Mouse (Mus musculus) neural tube, embryonic 14.5 days (tissue): ENCODE data around the gene Ada. TPM values are rescaled to one million over a fixed set of nuclear protein-coding genes. Genes with fewer than 3 reads are reported as not detected.
"Not testable (repeated sequence)": the region's sequence is repeated elsewhere in the genome, so short reads cannot be mapped to it uniquely, and the experiment has no call there.

Experiments
- ATAC-seq: fragments of 200-750 bp; cut with Nextera tagmentation; 2 replicates; pipeline ENCODE4 v1.8.0; 2017; ENCODE audit warnings: low read depth, mild to moderate bottlenecking, moderate TSS enrichment, moderate library complexity
- H3K27ac ChIP-seq: fragments of 300-500 bp; sonication (generic); 2 replicates; pipeline ENCODE4 v1.5.1; 2014; ENCODE audit warnings: low read depth, mild to moderate bottlenecking, control low read depth, low read length, moderate library complexity, mixed read lengths
- H3K27me3 ChIP-seq: fragments of 300-500 bp; sonication (generic); 2 replicates; pipeline ENCODE4 v1.6.1; 2014; ENCODE audit warnings: low read length; ENCODE audit not compliant: control insufficient read depth, insufficient read depth
- H3K36me3 ChIP-seq: fragments of 300-500 bp; sonication (generic); 2 replicates; pipeline ENCODE4 v1.6.1; 2014; ENCODE audit warnings: low read length, mixed read lengths; ENCODE audit not compliant: control insufficient read depth, insufficient read depth
- H3K4me1 ChIP-seq: fragments of 300-500 bp; sonication (generic); 2 replicates; pipeline ENCODE4 v1.6.1; 2014; ENCODE audit warnings: low read length; ENCODE audit not compliant: control insufficient read depth, insufficient read depth
- H3K4me2 ChIP-seq: fragments of 300-500 bp; sonication (generic); 2 replicates; pipeline ENCODE4 v1.6.1; 2014; ENCODE audit warnings: mild to moderate bottlenecking, low read depth, low read length, control low read depth
- H3K4me3 ChIP-seq: fragments of 300-500 bp; sonication (generic); 2 replicates; pipeline ENCODE4 v1.5.1; 2014; ENCODE audit warnings: low read depth, low read length, control low read depth, mixed read lengths
- H3K9ac ChIP-seq: fragments of 300-500 bp; sonication (generic); replicated peaks from 2 replicates; pipeline ENCODE4 v1.6.1; 2014; ENCODE audit warnings: low read depth, mild to moderate bottlenecking, control low read depth, low read length, mixed read lengths
- H3K9me3 ChIP-seq: fragments of 300-500 bp; sonication (generic); 2 replicates; pipeline ENCODE4 v1.6.1; 2016; ENCODE audit warnings: low read length; ENCODE audit not compliant: control insufficient read depth
- WGBS: fragments of 180-500 bp; shearing (Covaris S2); extraction: QIAGEN DNeasy Blood & Tissue Kit; methylation state at CpG from one replicate; pipeline ENCODE4 v1.1.7; 2014; 5-methylcytosine and 5-hydroxymethylcytosine counted together
- polyA plus RNA-seq: library from polyadenylated mRNA; unstranded; fragments of >200 nt; fragmentation: Nextera tagmentation; extraction: Ambion mirVana; gene quantifications from 2 replicates; pipeline ENCODE4 v1.2.1, GENCODE M21; 2014

Gene Ada
- polyA plus RNA-seq, 1 experiment from 2014 or later: 3.1 TPM

DNA sequence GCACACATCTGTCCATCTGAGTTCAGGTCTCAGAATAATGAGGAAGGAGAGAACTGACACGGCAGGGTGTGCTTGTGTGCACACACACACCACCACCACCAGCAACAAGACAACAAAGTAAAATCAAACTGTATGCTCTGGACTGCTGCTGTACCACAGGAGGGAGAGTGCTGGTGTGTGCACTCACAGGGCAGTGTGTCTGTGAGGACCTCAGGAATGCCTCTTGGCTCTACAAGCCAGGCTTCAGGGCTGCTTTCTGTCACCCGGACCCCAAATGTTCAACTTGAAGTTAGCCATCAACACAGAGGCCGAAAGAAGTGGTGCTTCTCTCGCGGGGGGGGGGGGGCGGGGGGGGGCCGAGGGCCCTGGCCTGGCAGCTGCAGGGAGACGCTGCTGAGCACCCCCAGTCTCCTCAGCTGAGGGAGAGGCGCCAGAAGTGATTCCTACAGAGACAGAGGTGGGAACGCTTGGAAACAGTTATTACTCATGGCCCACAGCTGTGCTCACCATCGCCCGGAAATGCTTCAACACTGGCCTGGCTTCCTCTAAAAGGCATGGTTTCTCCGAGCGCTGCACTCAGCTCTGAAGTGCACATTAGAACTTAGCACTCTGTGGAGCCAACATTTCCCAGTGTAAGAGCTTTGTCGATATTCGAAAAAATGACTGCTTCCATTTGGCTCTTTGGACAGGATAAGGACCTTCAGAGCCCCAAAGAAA lies 52.1 kb downstream of the Ada start:
- Histone ChIP-seq H3K4me2 (no peak overlapping the region), H3K27me3 (no peaks in the 10 kb centered on the region), H3K9me3 (no peaks in the 10 kb centered on the region), H3K27ac (no peak overlapping the region), H3K4me3 (no peak overlapping the region), H3K36me3 (no peaks in the 10 kb centered on the region), H3K9ac (no peak overlapping the region), H3K4me1 (peaks cover 4% of the 10 kb centered on the region; the same call in 1 of the 2 replicates)
- WGBS: 60% methylated on average over 14 of the region's 16 CpGs
- no peak for ATAC-seq

DNA sequence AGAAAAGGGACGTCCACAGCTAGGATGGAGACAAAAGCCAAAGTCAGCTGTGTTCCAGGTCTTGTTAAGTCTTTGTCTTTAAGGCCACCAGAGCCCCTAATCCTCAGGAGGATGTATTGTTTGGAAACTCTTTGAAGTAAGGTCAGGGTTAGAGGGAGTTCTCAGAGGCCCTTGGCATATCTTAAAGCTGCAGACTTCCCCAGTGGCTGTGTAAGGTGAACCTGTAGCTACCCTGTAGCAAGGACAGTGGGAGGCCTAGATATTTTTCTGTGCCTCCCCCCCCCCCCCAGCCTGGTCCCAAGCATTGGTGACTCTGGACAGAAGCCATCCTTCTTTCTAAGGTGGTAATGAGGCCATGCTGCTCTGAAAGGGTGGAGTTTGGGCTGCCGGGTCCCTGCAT lies 53.3 kb downstream of the Ada start:
- Histone ChIP-seq H3K36me3 (no peaks in the 10 kb centered on the region), H3K27me3 (no peaks in the 10 kb centered on the region), H3K4me2 (no peak overlapping the region), H3K4me1 (peaks cover 4% of the 10 kb centered on the region; the same call in 1 of the 2 replicates), H3K9me3 (no peaks in the 10 kb centered on the region), H3K4me3 (no peak overlapping the region), H3K9ac (no peak overlapping the region), H3K27ac (no peak overlapping the region)
- ATAC-seq: no peak
- 29% methylated on average over 2 of the region's 2 CpGs for WGBS

DNA sequence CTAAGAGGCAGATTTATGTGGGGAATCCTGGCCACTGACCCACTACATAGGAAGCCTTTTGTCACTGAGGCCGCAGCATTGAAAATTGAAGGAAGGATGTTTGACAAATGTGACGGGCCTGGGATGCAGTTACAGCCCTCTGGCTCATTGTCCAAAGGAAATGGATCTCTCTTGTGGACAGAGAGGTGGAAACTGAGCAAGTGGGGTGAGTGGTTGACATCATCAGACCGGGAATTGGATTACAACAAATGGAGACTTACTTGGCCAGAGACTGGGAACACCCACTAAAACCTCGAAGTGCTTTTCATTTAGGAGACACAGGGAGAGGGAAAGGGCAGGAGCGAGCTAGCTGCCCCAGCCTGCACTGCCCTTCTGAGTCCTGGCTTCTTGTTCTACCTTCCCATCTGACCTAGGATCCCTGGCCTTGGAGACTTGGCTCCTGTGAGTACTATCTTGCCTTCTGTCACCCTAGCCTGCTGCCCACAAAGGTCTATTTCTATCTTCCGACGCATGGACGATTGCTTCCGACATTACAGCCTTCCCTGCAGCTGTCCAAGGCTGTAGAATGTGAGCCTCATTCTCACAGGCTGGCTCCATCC lies 56.2 kb downstream of the Ada start:
- no peak overlapping the region for H3K4me3 ChIP-seq
- no peaks in the 10 kb centered on the region for H3K36me3 ChIP-seq
- H3K9ac ChIP-seq: no peak overlapping the region
- H3K4me1 ChIP-seq: peaks cover 10% of the 10 kb centered on the region; the same call in 1 of the 2 replicates
- peak overlapping the region; percentile 52; the same call in 1 of the 2 replicates for H3K27ac ChIP-seq
- H3K27me3 ChIP-seq: no peaks in the 10 kb centered on the region
- ATAC-seq: no peak
- no peaks in the 10 kb centered on the region for H3K9me3 ChIP-seq
- 20% methylated on average over 9 of the region's 9 CpGs for WGBS
- H3K4me2 ChIP-seq: no peak overlapping the region; the same call in 1 of the 2 replicates

DNA sequence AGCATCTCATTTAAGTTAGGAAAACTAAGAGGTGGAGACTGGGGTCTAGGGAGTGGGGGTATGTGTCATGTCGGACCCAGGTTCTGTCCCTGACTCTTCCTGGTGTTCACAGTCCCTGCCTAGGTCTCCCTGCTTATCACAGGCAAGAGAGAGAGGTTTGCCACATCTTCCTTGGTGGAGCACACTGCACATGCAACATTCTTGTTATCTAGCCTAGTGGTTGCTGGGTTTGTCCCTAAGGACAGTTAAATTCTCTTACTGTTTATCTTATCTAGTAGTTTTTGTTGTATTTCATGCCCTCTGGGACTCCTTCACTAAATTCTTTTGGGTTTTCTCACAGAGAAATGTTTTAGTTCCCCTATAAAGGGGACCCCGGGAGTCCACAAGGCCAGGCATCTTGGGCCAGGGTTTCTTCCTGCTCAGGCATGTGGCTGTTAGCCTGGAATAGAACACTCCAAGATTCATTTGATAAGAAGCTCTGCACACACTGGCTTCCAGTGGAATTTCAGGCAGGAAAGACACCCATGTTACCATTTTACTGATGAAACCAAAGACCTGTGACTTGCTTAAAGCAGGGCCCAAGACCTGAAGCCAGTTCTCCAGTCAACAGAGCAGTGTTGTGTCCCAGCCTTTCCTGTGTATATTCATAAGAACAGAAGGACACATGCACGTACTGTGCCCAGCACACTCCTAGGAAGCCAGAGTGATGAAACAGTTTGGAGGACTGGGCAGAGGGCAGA lies 57.0 kb downstream of the Ada start:
- WGBS: 56% methylated on average over 3 of the region's 3 CpGs
- Histone ChIP-seq H3K27ac (no peak overlapping the region), H3K4me2 (no peak overlapping the region), H3K9ac (no peak overlapping the region), H3K4me1 (peaks cover 10% of the 10 kb centered on the region; the same call in 1 of the 2 replicates), H3K36me3 (no peaks in the 10 kb centered on the region), H3K27me3 (no peaks in the 10 kb centered on the region), H3K9me3 (no peaks in the 10 kb centered on the region), H3K4me3 (no peak overlapping the region)
- no peak for ATAC-seq

DNA sequence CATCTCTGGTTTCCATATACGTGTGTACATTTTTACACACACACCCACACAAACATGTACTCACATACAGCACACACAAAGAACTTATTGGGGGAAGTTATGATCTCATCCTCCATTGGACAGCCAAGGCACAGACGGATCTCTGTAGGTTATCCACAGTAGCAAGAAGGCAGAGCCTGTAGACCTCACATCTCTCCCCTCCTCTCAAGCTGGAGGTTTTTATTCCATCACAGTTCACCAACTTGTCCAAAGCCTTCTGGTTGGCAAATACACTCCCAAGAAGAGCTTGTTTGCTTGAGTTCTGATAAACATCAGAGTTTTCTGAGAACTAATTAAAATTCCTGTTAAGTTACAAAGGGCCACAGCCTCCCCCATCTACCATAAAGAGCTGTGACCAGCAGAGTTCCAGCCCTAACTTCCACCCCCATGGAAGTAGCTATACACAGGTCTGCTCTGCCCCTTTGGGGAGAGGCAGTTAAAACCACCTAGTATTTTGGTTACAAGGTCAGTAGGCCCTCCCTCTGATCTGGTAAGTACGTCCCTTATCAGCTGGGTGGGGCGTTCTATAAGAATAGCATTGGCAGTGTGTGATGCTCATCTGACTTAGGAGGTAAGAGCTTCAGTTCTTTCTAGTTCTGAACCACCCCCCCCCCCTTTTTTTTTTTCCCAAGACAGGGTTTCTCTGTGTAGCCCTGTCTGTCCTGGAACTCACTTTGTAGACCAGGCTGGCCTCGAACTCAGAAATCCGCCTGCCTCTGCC lies 58.0 kb downstream of the Ada start:
- H3K4me2 ChIP-seq: no peak overlapping the region
- H3K4me3 ChIP-seq: no peak overlapping the region
- H3K9me3 ChIP-seq: no peaks in the 10 kb centered on the region
- no peaks in the 10 kb centered on the region for H3K27me3 ChIP-seq
- H3K36me3 ChIP-seq: no peaks in the 10 kb centered on the region
- peaks cover 10% of the 10 kb centered on the region; the same call in 1 of the 2 replicates for H3K4me1 ChIP-seq
- no peak overlapping the region for H3K9ac ChIP-seq
- ATAC-seq: no peak
- WGBS: 88% methylated on average over 6 of the region's 6 CpGs
- no peak overlapping the region for H3K27ac ChIP-seq

DNA sequence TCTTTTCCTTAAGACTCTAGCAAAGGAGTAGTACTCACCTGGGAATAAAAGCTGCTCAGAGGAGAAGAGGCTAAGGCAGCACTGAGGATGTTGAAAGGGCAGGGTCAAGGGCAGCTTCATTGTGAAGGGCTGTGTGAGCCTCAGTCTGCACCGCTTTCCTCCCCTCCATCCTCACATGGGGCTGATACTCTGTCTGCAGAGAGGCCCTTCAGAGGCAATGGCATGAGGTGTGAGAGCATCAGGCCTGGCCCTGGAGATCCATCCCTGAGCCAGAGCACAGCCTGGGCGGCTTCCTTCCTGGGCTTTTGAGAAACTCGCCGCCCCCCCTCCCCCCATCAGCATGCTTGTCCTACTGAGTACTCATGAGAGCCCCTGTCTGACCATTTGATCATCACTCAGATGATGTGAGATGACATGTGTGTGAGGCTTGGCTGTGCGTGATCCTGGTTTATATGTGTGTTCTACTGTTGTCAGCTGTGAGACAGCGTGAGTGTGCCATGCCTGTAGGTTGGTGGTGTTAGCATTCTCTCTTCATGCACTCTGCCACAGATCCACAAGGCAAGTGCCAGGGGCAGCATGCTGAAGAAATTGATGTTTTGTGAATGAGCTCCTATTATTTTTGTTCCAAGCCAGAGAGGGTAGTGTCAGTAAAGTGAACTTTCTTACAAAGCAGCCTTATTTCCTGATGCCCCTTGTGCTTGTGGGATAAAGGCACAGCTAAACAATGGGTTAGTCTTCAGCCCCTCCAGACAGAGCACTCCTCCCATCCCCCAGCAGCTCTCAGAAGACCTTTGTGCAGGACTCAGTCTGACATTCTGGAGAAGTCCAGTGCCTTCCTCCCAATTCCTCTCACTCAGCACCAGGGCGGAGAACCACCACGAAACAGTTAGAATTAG lies 59.4 kb downstream of the Ada start:
- Histone ChIP-seq H3K27ac (peak overlapping the region; percentile 39), H3K9ac (no peak overlapping the region), H3K9me3 (no peaks in the 10 kb centered on the region), H3K27me3 (no peaks in the 10 kb centered on the region), H3K4me1 (peaks cover 10% of the 10 kb centered on the region; the same call in 1 of the 2 replicates), H3K36me3 (no peaks in the 10 kb centered on the region), H3K4me2 (no peak overlapping the region), H3K4me3 (no peak overlapping the region)
- no peak for ATAC-seq
- WGBS: 71% methylated on average over 8 of the region's 8 CpGs

DNA sequence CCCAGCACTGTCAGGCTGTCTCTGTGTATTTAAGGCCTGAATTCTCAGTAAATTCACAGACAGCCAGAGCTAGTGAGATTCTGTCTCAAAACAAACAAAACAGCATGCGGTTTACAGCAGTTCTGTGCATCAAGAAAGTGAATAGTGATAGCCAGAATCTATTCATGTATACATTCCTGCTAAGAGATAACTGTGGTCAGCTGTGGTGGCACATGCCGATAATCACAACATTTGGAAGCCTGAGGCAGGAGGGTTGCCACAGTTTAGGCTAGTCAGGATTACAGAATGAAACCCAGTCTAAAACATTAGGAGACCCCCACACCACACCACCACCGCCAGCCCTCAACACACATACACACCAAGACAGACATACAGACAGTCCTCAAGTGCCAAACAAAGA lies 60.3 kb downstream of the Ada start:
- H3K4me3 ChIP-seq: no peak overlapping the region
- H3K4me2 ChIP-seq: no peak overlapping the region
- H3K27me3 ChIP-seq: no peaks in the 10 kb centered on the region
- H3K9me3 ChIP-seq: no peaks in the 10 kb centered on the region
- H3K27ac ChIP-seq: peak overlapping the region; percentile 44; the same call in 1 of the 2 replicates
- peaks cover 10% of the 10 kb centered on the region; the same call in 1 of the 2 replicates for H3K4me1 ChIP-seq
- H3K36me3 ChIP-seq: no peaks in the 10 kb centered on the region
- no peak overlapping the region for H3K9ac ChIP-seq
- WGBS: 74% methylated on average over 3 of the region's 3 CpGs
- no peak for ATAC-seq

DNA sequence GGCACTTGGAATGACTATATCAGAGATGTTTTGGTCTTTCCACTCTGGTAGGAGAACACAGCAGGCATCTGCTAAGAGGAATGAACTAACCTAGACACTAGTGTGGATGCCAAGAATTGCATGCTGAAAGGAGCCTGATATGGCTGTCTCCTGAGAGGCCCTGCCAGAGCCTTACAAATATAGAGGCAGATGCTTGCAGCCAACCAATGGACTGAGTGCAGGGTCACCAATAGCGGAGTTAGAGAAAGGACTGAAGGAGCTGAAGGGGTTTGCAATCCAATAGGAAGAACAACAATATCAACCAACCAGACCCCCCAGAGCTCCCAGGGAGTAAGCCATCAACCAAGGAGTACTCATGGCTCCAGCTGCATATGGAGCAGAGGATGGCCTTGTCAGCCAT lies 61.7 kb downstream of the Ada start:
- not testable (repeated sequence) for H3K9ac ChIP-seq, H3K4me2 ChIP-seq, H3K4me1 ChIP-seq, H3K9me3 ChIP-seq, H3K27me3 ChIP-seq, H3K36me3 ChIP-seq, H3K4me3 ChIP-seq, ATAC-seq, H3K27ac ChIP-seq
- WGBS: 96% methylated on average over 1 of the region's 1 CpGs
